Mouse (Mus musculus): Measurements from ENCODE around the gene Xpot.

DNA sequence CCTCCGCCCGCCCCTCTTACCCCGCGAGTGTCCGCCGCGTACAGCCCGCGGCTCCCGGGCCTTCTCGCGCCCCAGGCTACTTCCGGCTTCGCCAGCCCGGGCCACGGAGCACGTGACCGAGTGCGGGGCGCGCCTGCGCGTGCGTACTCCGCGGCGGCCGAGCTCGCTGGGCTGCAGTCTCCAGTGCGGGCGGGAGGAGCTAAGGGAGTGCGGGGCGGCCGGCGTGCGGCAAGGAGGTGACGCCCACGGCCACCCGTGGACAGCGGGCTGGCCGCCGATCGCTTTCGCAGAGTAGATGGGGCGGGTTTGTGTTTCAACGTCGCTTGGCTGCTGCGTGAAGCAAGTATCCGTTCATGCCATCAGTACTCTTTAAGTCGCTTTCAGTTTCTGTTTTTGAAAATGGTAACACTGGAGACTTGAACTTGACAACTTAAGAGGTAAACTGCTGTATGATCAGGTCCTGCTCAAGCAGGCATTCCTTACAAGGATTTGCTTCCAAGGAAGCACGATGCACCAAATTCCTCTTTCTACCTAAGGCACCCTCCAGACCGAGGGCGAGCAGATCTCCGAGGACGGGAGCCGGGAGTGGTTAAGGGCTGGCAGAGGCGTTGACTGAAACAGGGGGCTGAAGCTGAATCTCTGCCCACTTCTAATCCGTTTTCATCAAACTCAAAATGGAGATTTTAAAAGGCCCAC lies 39.3 kb downstream of the Xpot start, which contains the start of gene Tbk1:
- TF ChIP-seq E2F4 (IDR thresholded peaks at IDR 0.05; ENCODE audit: insufficient replicate concordance, low read depth, low read length) (no peak), NRF1 (IDR thresholded peaks at IDR 0.05; ENCODE audit: low read depth, low read length) (peak; percentile 92), CHD2 (IDR thresholded peaks at IDR 0.05; ENCODE audit: low read length) (no peak), POLR2A (IDR thresholded peaks at IDR 0.05; ENCODE audit: low read depth, low read length) (peak; percentile 73; the same call in 1 of the 2 replicates), HCFC1 (IDR thresholded peaks at IDR 0.05; ENCODE audit: low read depth, low read length) (peak; percentile 63), USF2 (conservative IDR thresholded peaks at IDR 0.05; ENCODE audit: low read depth, low read length) (peak; percentile 84), ZNF384 (IDR thresholded peaks at IDR 0.05; ENCODE audit: low read depth, low read length) (no peak), EP300 (IDR thresholded peaks at IDR 0.05; ENCODE audit: low read length) (no peak), CTCF (conservative IDR thresholded peaks at IDR 0.05 in 1 of 2, IDR thresholded peaks at IDR 0.05 in 1 of 2; ENCODE audit: low read depth in 2 of 2, low read length in 2 of 2) (no peak), TCF12 (IDR thresholded peaks at IDR 0.05; ENCODE audit: low read depth, low read length) (peak; percentile 86), MXI1 (IDR thresholded peaks at IDR 0.05; ENCODE audit: low read depth, low read length) (peak; percentile 60)
